Mouse (Mus musculus) skeletal muscle tissue, adult 2 months (tissue): ENCODE results near the gene Ppil1.

ENCODE experiments used
- DNase-seq: peaks from one replicate; pipeline ENCODE4 v3.0.0-alpha.2; 2012; ENCODE audit warnings: low read depth, low spot score

Ppil1 gene

GRCm38 (mm10) chr17:29263840-29264633 is at the start of gene Ppil1:
TSS of gene Ppil1 (minus strand) at chr17:29264186.
- peak; percentile 68 for DNase-seq

- no peak for DNase-seq
These were observed 49.3 kb upstream of the Ppil1 start for GRCm38 (mm10) chr17:29313300-29313699.

GRCm38 (mm10) chr17:29312082-29312481 is 48.1 kb upstream of the Ppil1 start:
- no peak for DNase-seq

GRCm38 (mm10) chr17:29311602-29312001 is 47.6 kb upstream of the Ppil1 start:
- no peak for DNase-seq

- no peak for DNase-seq
These were observed 46.2 kb upstream of the Ppil1 start for GRCm38 (mm10) chr17:29310056-29310623.

- no peak for DNase-seq
These were observed 41.9 kb upstream of the Ppil1 start for GRCm38 (mm10) chr17:29305871-29306270.

- no peak for DNase-seq
These were observed 41.2 kb upstream of the Ppil1 start for GRCm38 (mm10) chr17:29305058-29305806.

GRCm38 (mm10) chr17:29304376-29305057 is 40.5 kb upstream of the Ppil1 start:
- DNase-seq = peak; percentile 69

GRCm38 (mm10) chr17:29303856-29304255 is 39.9 kb upstream of the Ppil1 start:
- no peak for DNase-seq

GRCm38 (mm10) chr17:29303087-29303486 is 39.1 kb upstream of the Ppil1 start:
- DNase-seq = no peak

GRCm38 (mm10) chr17:29302149-29302548 is 38.2 kb upstream of the Ppil1 start:
- DNase-seq = no peak

GRCm38 (mm10) chr17:29301421-29301820 is 37.4 kb upstream of the Ppil1 start:
- no peak for DNase-seq

GRCm38 (mm10) chr17:29300926-29301325 is 36.9 kb upstream of the Ppil1 start:
- DNase-seq = no peak

GRCm38 (mm10) chr17:29299282-29299681 is 35.3 kb upstream of the Ppil1 start:
- no peak for DNase-seq

GRCm38 (mm10) chr17:29297813-29298212 is 33.8 kb upstream of the Ppil1 start:
- DNase-seq = no peak

- no peak for DNase-seq
These were observed 33.3 kb upstream of the Ppil1 start for GRCm38 (mm10) chr17:29297321-29297720.

GRCm38 (mm10) chr17:29295835-29296234 is 31.8 kb upstream of the Ppil1 start:
- DNase-seq = no peak

- DNase-seq = no peak
These were observed 30.0 kb upstream of the Ppil1 start for GRCm38 (mm10) chr17:29293807-29294605.

GRCm38 (mm10) chr17:29292996-29293395 is 29.0 kb upstream of the Ppil1 start:
- DNase-seq = no peak

GRCm38 (mm10) chr17:29291793-29292192 is 27.8 kb upstream of the Ppil1 start:
- DNase-seq = no peak
